Mouse (Mus musculus) cerebellum, postnatal 4 days (tissue): ENCODE measurements around the gene Omp.

Experiments
- DNase-seq, 2 experiments: peaks; one replicate each; pipeline ENCODE4 v3.0.0; 2022; ENCODE audit warnings: low spot score in 2 of 2, mixed read lengths in 1 of 2

Omp gene

GRCm38 (mm10) chr7:98142247-98142646 is 3.1 kb downstream of the Omp start:
- DNase-seq: no peak

DNA sequence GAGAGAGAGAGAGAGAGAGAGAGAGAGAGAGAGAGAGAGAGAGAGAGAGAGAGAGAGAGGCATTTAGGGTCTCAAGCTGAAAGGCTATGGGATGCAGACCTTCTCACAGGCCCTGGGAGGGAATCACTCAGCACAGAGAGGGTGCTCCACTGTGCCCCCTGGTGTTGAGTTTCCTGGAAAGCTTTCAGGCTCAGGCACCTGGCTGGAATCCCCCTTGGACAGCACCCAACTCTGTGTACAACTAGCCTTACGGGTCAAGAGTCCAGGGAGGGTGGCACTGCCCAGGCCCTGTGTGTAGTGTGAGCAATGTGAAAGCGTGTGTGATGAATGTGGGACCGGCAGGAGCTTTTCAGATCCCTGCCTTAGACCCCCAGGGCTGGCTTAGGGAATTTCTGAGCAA is 4.1 kb downstream of the Omp start:
- peak in 1 of 2 experiments; percentile 39 for DNase-seq

GRCm38 (mm10) chr7:98140597-98140996 is 4.7 kb downstream of the Omp start:
- no peak for DNase-seq

DNA sequence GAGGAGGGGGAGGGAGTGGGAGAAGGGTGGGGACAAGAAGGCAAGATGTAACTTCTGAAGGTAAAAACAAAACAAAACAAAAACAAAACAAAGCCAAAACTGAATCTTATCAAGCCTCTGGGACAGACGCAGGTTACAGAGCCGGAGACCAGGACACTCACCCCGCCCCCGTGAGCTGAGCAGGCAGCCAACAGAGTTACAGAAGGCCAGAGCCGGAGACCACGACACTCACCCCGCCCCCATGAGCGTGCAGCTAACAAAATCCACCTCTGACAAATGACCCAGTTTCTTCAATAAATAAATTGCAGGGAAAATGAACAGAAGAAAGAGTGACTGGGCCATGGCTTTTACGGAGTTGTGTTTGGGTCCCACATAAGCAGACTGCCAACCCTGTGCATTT is 6.1 kb downstream of the Omp start:
- no peak for DNase-seq

DNA sequence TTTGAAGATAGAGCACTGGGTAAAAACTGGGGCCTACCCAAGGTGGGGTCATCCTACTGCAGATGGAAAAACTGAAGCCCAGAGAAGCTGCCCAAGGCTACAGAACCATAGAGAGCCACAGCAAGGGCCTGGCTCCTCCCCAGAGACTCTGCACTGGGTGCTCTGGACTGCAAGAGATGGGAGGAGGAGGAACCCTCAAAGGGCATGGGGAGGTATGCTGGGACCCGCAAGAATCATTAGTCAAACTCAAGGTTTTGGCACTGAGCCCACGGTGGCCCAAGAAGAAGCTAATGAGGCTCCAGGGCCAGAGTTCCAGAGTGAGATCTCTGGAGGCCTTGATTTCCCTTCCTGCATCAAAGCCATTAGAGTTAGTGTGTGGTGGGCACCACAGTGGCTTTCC is 7.3 kb downstream of the Omp start:
- DNase-seq: no peak

- no peak for DNase-seq
Measured at GRCm38 (mm10) chr7:98137583-98137982, 7.7 kb downstream of the Omp start.

DNA sequence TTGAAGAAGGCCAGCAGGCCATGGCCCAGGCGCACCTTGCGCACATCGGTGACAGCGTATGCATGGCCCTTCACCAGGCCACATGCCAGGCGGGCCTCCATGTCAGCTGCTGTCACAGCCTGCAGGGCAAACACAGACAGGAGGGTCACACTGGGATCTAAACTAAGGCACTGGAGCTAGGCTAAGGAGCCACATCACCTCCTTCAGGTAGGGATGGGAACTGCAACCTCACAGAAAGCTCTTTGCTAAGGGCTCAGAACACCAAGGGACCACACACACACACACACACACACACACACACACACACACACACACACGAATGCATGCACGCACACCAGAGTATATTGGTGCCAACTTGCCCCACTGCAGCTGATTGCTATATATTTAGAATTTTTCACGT is 13.6 kb downstream of the Omp start:
- DNase-seq: no peak

GRCm38 (mm10) chr7:98125473-98125872 is 19.8 kb downstream of the Omp start:
- DNase-seq: peak in 1 of 2 experiments; percentile 39

- DNase-seq: no peak
Measured at GRCm38 (mm10) chr7:98124701-98125100, 20.6 kb downstream of the Omp start.

DNA sequence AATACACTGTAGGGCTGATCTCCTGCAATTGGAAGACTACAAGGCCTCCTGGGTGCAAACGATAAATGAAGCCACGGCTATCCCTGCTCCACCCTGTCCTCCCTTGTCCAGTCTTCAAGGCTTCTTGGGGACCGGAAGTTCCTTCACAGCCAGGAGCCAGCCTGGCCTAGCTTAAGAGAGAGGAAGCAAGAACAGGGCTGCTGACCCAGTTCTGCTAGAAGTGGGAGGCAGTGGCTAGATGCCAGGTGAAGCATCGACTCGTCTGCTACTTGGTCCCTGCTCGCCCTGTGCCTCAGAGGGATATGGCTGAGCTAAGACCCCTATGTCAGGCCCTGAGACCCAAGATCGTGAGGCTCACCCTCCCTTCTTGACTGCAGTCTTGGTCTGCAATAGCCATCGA is 23.6 kb downstream of the Omp start:
- DNase-seq: no peak

GRCm38 (mm10) chr7:98121241-98121640 is 24.1 kb downstream of the Omp start:
- DNase-seq: no peak

- DNase-seq: peak; percentile 61 to 72
Measured at GRCm38 (mm10) chr7:98120325-98120724, 25.0 kb downstream of the Omp start.

DNA sequence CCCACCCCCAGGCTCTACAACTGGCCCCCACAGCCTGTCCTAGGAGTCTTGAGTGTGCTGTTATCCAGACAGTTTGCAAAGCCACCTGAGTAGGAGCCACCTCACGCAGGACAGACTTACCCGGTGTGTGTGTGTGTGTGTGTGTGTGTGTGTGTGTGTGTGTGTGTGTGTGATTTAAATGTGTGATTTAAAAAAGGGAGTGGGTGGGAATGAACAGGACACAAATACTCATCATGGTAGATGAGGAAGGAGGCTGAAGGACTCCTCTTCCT is 25.4 kb downstream of the Omp start:
- no peak for DNase-seq

GRCm38 (mm10) chr7:98119179-98119960 is 25.9 kb downstream of the Omp start, which contains the start of gene Myo7a:
Myo7a (minus strand) TSS chr7:98119524.
- DNase-seq: no peak

DNA sequence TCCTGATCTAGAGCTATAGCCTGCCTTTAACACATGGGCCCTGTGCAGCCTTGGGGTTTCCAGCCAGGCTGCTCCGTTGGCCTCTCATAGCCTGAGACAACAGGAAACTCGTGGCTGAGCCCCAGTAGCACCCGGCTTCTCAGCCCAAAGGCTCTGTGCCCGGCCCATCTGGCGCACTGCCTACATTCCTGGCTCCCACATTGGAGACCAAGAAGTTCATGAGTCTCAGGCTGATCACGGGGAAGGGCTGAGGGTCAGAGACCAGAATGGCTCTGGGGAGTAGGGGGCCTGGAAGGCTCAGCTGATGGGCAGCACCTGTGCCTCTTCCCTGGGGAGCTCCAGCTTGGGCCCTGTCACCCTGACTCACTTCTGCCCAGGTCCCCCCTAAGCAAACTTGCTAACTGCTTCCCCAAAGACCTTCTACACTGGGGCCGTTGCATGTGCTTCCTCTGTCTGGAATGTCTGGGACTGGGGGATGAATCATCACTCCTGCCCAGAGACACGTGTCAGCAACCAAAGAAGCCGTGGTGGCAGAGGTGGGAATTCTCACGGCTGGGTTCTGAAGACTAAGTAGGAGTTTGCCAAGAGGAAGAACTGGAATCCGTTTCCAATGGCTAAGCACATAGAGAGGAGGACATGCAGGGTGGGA is 28.2 kb downstream of the Omp start:
- DNase-seq: peak in 1 of 2 experiments; percentile 49

GRCm38 (mm10) chr7:98114656-98115055 is 30.6 kb downstream of the Omp start:
- DNase-seq: no peak

DNA sequence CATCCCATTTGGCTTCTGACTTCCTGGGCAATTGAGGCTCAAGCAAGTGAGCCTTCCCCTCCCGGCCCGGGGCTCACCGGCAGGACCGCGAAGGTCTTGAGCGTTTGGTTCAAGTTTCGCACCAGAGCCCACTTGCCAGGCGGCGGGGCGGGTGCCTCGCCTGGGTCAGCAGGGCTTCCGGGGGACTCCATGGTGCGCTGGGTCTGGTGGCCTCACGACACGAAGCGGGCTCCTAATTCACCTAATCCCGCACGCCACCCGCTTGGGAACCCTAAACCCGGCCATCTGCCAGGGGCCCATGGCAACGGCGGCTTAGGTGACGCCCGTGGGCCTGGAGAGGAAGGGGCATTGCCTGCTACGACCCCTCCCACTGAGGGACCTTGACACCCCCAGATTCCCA is 34.1 kb downstream of the Omp start:
- no peak for DNase-seq

DNA sequence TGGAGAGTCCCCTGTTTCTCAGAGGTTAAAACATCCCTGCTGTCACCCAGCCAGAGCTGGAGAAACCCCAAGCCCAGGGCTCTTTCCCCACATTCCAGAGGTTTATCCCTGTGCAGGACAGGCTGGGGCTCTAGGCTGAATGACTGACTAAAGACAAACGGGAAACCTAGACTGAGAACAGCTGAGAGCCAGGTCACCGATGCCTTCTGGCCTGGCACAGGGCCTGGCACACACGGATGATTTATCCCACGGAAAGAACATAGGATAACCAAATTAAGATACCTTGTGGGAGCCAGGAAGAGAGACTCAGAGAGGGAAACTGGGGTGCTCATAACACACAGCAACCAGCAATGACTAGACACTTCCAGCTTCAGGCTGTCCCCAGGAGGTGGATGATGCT is 35.5 kb downstream of the Omp start:
- no peak for DNase-seq

- no peak for DNase-seq
Measured at GRCm38 (mm10) chr7:98108636-98109430, 36.5 kb downstream of the Omp start.

GRCm38 (mm10) chr7:98106272-98106671 is 39.0 kb downstream of the Omp start:
- no peak for DNase-seq

DNA sequence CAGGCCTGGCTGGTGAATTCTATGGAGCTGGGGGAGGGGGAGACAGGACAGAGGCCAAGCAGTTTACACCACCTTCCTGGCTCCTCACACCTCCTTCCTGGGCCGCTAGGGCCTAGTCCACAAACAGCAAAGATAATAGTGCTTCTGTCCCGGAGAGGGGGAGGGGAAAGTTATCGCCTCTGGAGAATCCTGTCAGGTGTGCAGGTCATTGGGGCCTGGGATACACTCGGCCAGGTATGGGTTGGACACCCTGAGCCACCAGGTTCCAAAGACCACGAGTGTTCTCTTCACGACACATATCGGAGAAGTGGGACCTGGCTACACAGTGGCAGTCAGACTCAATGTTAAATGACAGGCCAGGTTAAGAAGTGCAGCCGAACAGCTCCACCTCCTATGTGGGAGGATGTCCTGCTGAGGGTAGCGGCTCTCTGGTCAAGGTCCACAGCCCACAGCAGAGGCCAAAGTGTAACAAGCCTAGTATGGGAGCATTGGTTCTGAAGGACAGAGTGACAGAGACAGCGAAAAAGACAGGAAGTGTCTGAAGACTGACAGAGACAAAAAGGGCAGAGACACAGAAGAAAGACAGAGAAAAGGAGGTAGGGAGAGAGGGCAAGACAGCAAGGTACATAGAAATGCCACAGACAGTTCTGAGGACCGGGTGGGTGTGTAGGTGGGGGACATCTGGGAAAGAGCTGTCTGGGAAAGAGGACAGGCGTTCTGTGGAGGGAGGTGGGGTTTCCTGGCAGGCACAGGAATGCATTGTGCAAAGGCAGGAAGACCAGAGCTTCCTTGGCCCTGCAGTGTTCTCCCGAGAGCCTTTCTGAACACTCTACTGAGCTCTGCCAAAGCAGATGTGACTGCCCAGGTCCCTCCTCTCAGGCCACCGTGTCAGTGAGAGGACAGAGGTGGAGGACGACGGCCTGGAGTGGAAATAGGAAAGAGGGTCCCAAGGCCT is 40.5 kb downstream of the Omp start:
- DNase-seq: no peak

- no peak for DNase-seq
Measured at GRCm38 (mm10) chr7:98103942-98104292, 41.4 kb downstream of the Omp start.
